Mouse (Mus musculus): ENCODE data around the gene Psme2b.
"Not testable (repeated sequence)": the region's sequence is repeated elsewhere in the genome, so short reads cannot be mapped to it uniquely, and the experiment has no call there.

The Psme2b gene

GRCm38 (mm10) chr11:48946090-48946489, at the start of gene Psme2b:
Gene Psme2b (minus strand): TSS chr11:48946190.
- DNase-seq: not testable (repeated sequence)

GRCm38 (mm10) chr11:48994018-48994417, 48.0 kb upstream of the Psme2b start, which contains the start of gene Tgtp1:
Gene Tgtp1 (minus strand): TSS chr11:48994172.
- DNase-seq: not testable (repeated sequence)

- DNase-seq: not testable (repeated sequence)
Observed at GRCm38 (mm10) chr11:48993296-48993695, 47.3 kb upstream of the Psme2b start.

GRCm38 (mm10) chr11:48991740-48992520, 45.9 kb upstream of the Psme2b start, which contains the start of gene Gm12185:
Gene Gm12185 (minus strand): TSS chr11:48992226.
- DNase-seq: not testable (repeated sequence)

GRCm38 (mm10) chr11:48989981-48990380, 44.0 kb upstream of the Psme2b start:
- DNase-seq: not testable (repeated sequence)

GRCm38 (mm10) chr11:48988219-48988618, 42.2 kb upstream of the Psme2b start:
- DNase-seq: not testable (repeated sequence)

- not testable (repeated sequence) for DNase-seq
Observed at GRCm38 (mm10) chr11:48982848-48983247, 36.9 kb upstream of the Psme2b start.

- DNase-seq: not testable (repeated sequence)
Observed at GRCm38 (mm10) chr11:48980052-48980451, 34.1 kb upstream of the Psme2b start.

- not testable (repeated sequence) for DNase-seq
Observed at GRCm38 (mm10) chr11:48979251-48979650, 33.3 kb upstream of the Psme2b start, which contains the start of gene 9930111J21Rik1. Gene 9930111J21Rik1 (minus strand): TSS chr11:48979398.

GRCm38 (mm10) chr11:48978240-48978939, 32.4 kb upstream of the Psme2b start, which contains the start of gene Olfr56:
Gene Olfr56 (plus strand): TSS chr11:48978889.
- DNase-seq: not testable (repeated sequence)

GRCm38 (mm10) chr11:48974686-48975085, 28.7 kb upstream of the Psme2b start:
- not testable (repeated sequence) for DNase-seq

- not testable (repeated sequence) for DNase-seq
Observed at GRCm38 (mm10) chr11:48939286-48939685, 6.7 kb downstream of the Psme2b start.

GRCm38 (mm10) chr11:48935291-48935690, 10.7 kb downstream of the Psme2b start:
- DNase-seq: not testable (repeated sequence)

GRCm38 (mm10) chr11:48933923-48934322, 12.1 kb downstream of the Psme2b start:
- DNase-seq: not testable (repeated sequence)

- not testable (repeated sequence) for DNase-seq
Observed at GRCm38 (mm10) chr11:48933422-48933821, 12.6 kb downstream of the Psme2b start.

- DNase-seq: not testable (repeated sequence)
Observed at GRCm38 (mm10) chr11:48928068-48928467, 17.9 kb downstream of the Psme2b start.

- DNase-seq: not testable (repeated sequence)
Observed at GRCm38 (mm10) chr11:48926437-48926836, 19.6 kb downstream of the Psme2b start.

- DNase-seq: not testable (repeated sequence)
Observed at GRCm38 (mm10) chr11:48923818-48924217, 22.2 kb downstream of the Psme2b start.

GRCm38 (mm10) chr11:48918380-48918779, 27.6 kb downstream of the Psme2b start:
- DNase-seq: no peak

GRCm38 (mm10) chr11:48913611-48914010, 32.4 kb downstream of the Psme2b start:
- no peak for DNase-seq

GRCm38 (mm10) chr11:48908459-48908858, 37.5 kb downstream of the Psme2b start:
- no peak for DNase-seq

GRCm38 (mm10) chr11:48902021-48902420, 44.0 kb downstream of the Psme2b start, which contains the start of gene Gm5431:
Gene Gm5431 (minus strand): TSS chr11:48902214.
- DNase-seq: peak; percentile 6

- DNase-seq: not testable (repeated sequence)
Observed at GRCm38 (mm10) chr11:48901567-48901930, 44.4 kb downstream of the Psme2b start.

All from lung, postnatal 10 days (tissue).